Mouse (Mus musculus) ZHBTc4 (cell line): ENCODE measurements at regions not wholly inside any gene's neighbourhood (a gene's known extent, or its start where the extent isn't known, plus 50 kb on each side); places are given as distances from the start of the nearest gene placed in this dataset.

Source experiments
- DNase-seq: peaks from one replicate; pipeline ENCODE4 v3.0.0-alpha.2; 2011; ENCODE audit warnings: low read depth, low spot score

GRCm38 (mm10) chr11:111715401-111715800, 649.4 kb downstream of the Kcnj2 start:
- no peak for DNase-seq

GRCm38 (mm10) chr11:111722276-111722675, 656.3 kb downstream of the Kcnj2 start:
- DNase-seq = no peak

- DNase-seq = no peak
Measured at GRCm38 (mm10) chr11:111728148-111728547, 662.2 kb downstream of the Kcnj2 start.

- DNase-seq = no peak
Measured at GRCm38 (mm10) chr11:111732096-111732495, 666.1 kb downstream of the Kcnj2 start.

- no peak for DNase-seq
Measured at GRCm38 (mm10) chr11:111735446-111735845, 669.5 kb downstream of the Kcnj2 start.

GRCm38 (mm10) chr11:111735961-111736360, 670.0 kb downstream of the Kcnj2 start:
- no peak for DNase-seq

- DNase-seq = no peak
Measured at GRCm38 (mm10) chr11:111743356-111743755, 677.4 kb downstream of the Kcnj2 start.

GRCm38 (mm10) chr11:111747262-111747946, 681.4 kb downstream of the Kcnj2 start:
- DNase-seq = no peak

GRCm38 (mm10) chr11:111747947-111748322, 682.0 kb downstream of the Kcnj2 start:
- DNase-seq = no peak

GRCm38 (mm10) chr11:111748496-111748895, 682.5 kb downstream of the Kcnj2 start:
- no peak for DNase-seq

GRCm38 (mm10) chr11:111754735-111755134, 688.8 kb downstream of the Kcnj2 start:
- no peak for DNase-seq

GRCm38 (mm10) chr11:111763081-111763480, 697.1 kb downstream of the Kcnj2 start:
- no peak for DNase-seq

GRCm38 (mm10) chr11:111766371-111767011, 700.5 kb downstream of the Kcnj2 start:
- peak; percentile 39 for DNase-seq

GRCm38 (mm10) chr11:111767012-111767392, 701.0 kb downstream of the Kcnj2 start:
- DNase-seq = no peak

GRCm38 (mm10) chr11:111774108-111774679, 708.2 kb downstream of the Kcnj2 start:
- DNase-seq = no peak

- DNase-seq = no peak
Measured at GRCm38 (mm10) chr11:111781321-111781720, 715.4 kb downstream of the Kcnj2 start.

GRCm38 (mm10) chr11:111791267-111791926, 725.4 kb downstream of the Kcnj2 start:
- no peak for DNase-seq

GRCm38 (mm10) chr11:111801033-111801432, 735.1 kb downstream of the Kcnj2 start:
- no peak for DNase-seq

- no peak for DNase-seq
Measured at GRCm38 (mm10) chr11:111816176-111816775, 750.3 kb downstream of the Kcnj2 start.

GRCm38 (mm10) chr11:111818124-111818523, 752.2 kb downstream of the Kcnj2 start:
- DNase-seq = peak; percentile 31

- DNase-seq = no peak
Measured at GRCm38 (mm10) chr11:111820356-111820755, 754.4 kb downstream of the Kcnj2 start.

- DNase-seq = no peak
Measured at GRCm38 (mm10) chr11:111828455-111828854, 762.5 kb downstream of the Kcnj2 start.
